Mouse (Mus musculus): ENCODE measurements around the gene Rpa1.
"Not testable (repeated sequence)": the region's sequence is repeated elsewhere in the genome, so short reads cannot be mapped to it uniquely, and the experiment has no call there.

The Rpa1 gene

GRCm38 (mm10) chr11:75285893-75286467, 62.1 kb downstream of the Rpa1 start:
- DNase-seq = no peak

- DNase-seq = not testable (repeated sequence)
These were observed 64.3 kb downstream of the Rpa1 start for GRCm38 (mm10) chr11:75283784-75284183.

- peak; percentile 85 for DNase-seq
These were observed 65.5 kb downstream of the Rpa1 start for GRCm38 (mm10) chr11:75282496-75283120.

GRCm38 (mm10) chr11:75281380-75282256, 66.5 kb downstream of the Rpa1 start:
- peak; percentile 41 for DNase-seq

GRCm38 (mm10) chr11:75280435-75281001, 67.6 kb downstream of the Rpa1 start:
- DNase-seq = peak; percentile 35

- no peak for DNase-seq
These were observed 68.1 kb downstream of the Rpa1 start for GRCm38 (mm10) chr11:75280066-75280410.

GRCm38 (mm10) chr11:75279342-75280065, 68.6 kb downstream of the Rpa1 start:
- DNase-seq = peak; percentile 76

GRCm38 (mm10) chr11:75279013-75279341, 69.1 kb downstream of the Rpa1 start:
- no peak for DNase-seq

- DNase-seq = no peak
These were observed 70.0 kb downstream of the Rpa1 start for GRCm38 (mm10) chr11:75278115-75278514.

GRCm38 (mm10) chr11:75275035-75275434, 73.1 kb downstream of the Rpa1 start:
- no peak for DNase-seq

- DNase-seq = peak; percentile 32
These were observed 74.7 kb downstream of the Rpa1 start for GRCm38 (mm10) chr11:75273466-75273865.

GRCm38 (mm10) chr11:75270985-75271434, 77.1 kb downstream of the Rpa1 start:
- DNase-seq = no peak

- DNase-seq = no peak
These were observed 77.7 kb downstream of the Rpa1 start for GRCm38 (mm10) chr11:75270276-75270984.

GRCm38 (mm10) chr11:75269213-75269612, 78.9 kb downstream of the Rpa1 start:
- no peak for DNase-seq

- no peak for DNase-seq
These were observed 79.6 kb downstream of the Rpa1 start for GRCm38 (mm10) chr11:75268492-75268891.

- no peak for DNase-seq
These were observed 80.3 kb downstream of the Rpa1 start for GRCm38 (mm10) chr11:75267826-75268281.

- no peak for DNase-seq
These were observed 82.6 kb downstream of the Rpa1 start for GRCm38 (mm10) chr11:75265545-75265944.

GRCm38 (mm10) chr11:75264550-75264949, 83.6 kb downstream of the Rpa1 start:
- DNase-seq = peak; percentile 53

- no peak for DNase-seq
These were observed 84.2 kb downstream of the Rpa1 start for GRCm38 (mm10) chr11:75263964-75264312.

GRCm38 (mm10) chr11:75263274-75263963, 84.7 kb downstream of the Rpa1 start:
- no peak for DNase-seq

GRCm38 (mm10) chr11:75262791-75263190, 85.3 kb downstream of the Rpa1 start:
- no peak for DNase-seq

GRCm38 (mm10) chr11:75262181-75262580, 85.9 kb downstream of the Rpa1 start:
- no peak for DNase-seq

All from thymus, postnatal 4 days (tissue).